Mouse (Mus musculus) cerebellum, adult 2 months (tissue): ENCODE measurements at regions not wholly inside any gene's neighbourhood (a gene's known extent, or its start where the extent isn't known, plus 50 kb on each side); places are given as distances from the start of the nearest gene placed in this dataset.

Source experiments
- CTCF ChIP-seq: fragments of 200-500 bp; IDR thresholded peaks from 2 replicates; pipeline ENCODE4 v1.5.1; 2011; ENCODE audit warnings: low read depth, mild to moderate bottlenecking, control low read depth, low read length, moderate library complexity, borderline replicate concordance; ENCODE audit not compliant: insufficient read depth
- POLR2A ChIP-seq: fragments of 200-500 bp; IDR thresholded peaks from 2 replicates; pipeline ENCODE4 v1.6.1; 2011; ENCODE audit warnings: low read length, control low read depth, borderline replicate concordance; ENCODE audit not compliant: insufficient read depth

DNA sequence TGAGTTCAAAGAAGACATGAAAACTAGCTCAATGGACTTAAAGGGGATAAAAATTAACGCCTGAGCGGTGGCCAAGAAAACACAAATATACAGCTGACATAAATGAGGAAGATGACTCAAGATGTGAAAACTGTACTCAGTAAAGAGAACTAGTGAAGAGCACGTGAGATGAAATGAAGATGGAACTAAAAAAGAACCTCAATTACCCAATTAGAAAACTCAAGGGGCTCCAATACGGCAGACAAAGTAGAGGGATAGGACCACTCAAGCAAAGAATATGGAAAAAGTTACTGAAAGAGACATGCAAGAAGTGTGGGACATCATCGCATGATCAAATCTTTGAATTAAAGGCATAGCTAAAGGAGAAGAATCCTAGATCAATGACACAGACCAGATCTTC lies 256.4 kb upstream of the Zfp637 start:
- TF ChIP-seq POLR2A (no peak), CTCF (no peak)
